Mouse (Mus musculus): ENCODE data around the gene Nmral1. TPM values are rescaled to one million over a fixed set of nuclear protein-coding genes. Genes with fewer than 3 reads are reported as not detected.

The Nmral1 gene
- polyA plus RNA-seq, 1 experiment from 2014 or later = 70.6 TPM

DNA sequence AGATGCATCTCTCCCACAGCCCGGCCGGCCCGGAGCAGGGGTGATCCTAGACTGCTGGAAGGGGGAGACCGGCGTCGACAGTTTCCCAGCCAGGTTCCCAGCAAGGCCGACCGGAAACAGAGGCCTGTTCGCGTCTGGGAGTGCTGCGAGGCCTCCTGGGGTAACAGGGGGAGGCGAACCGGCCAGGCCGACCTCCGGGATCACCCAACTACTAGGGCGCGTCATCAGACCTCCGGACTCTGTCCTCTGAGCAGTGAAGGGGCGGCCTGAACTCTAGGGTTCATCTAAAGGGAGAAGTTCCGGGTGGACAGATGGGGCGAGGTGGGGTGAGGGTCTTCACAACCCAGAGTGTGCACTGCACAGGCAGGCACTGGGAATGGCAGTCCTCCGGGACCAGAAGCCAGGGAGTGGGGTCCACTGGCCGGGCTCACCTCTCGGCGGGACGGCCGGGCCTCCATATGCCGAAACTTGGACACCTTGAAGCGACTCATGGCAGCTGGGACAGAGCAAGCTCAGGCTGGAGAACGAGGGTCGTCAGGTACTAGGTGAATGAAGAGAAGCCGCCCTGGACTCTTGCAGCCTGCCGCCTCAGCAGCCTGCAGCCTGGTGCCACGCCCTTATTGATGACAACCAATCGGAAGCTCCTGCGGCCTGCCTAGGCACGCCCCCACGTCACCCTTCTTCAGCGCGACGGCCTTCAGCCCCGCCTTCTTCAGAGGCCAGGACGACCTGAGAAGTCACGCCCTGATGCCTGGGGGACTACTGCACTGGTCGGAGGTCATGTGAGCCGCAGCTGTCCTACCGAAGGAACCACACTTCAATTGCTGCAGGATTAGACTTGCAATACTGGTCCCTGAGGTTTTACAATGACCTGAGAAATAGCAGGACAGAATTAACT is 39.8 kb downstream of the Nmral1 start, which contains the start of gene Coro7:
TSS of gene Coro7 (minus strand) at position 657 of the 898 bp plus-strand sequence.
- under 1% methylated on average over 47 of the region's 47 CpGs for WGBS
- peak within 1 kb of the TSS; percentile 48 for H3K9ac ChIP-seq (replicated peaks; ENCODE audit: low read depth, low read length)
- H3K36me3 ChIP-seq (ENCODE audit: control insufficient read depth, insufficient read depth, low read length) = peaks cover 9% of the 10 kb centered on the region
- peak; percentile 89 for ATAC-seq (ENCODE audit: insufficient number of reproducible peaks, insufficient read depth, low FRiP score, low read depth)
- peak within 1 kb of the TSS; percentile 30; the same call in 1 of the 2 replicates for H3K27ac ChIP-seq (ENCODE audit: low read length)
- no peaks in the 10 kb centered on the region for H3K9me3 ChIP-seq (ENCODE audit: control insufficient read depth, low read depth, low read length)
- no peaks in the 10 kb centered on the region for H3K27me3 ChIP-seq (ENCODE audit: control insufficient read depth, insufficient read depth, low read length)
- H3K4me2 ChIP-seq (replicated peaks; ENCODE audit: low read depth, low read length) = peak within 1 kb of the TSS; percentile 96
- peak within 1 kb of the TSS; percentile 66 for H3K4me3 ChIP-seq (ENCODE audit: low read depth, low read length)
- no peaks in the 10 kb centered on the region for H3K4me1 ChIP-seq (ENCODE audit: control insufficient read depth, insufficient read depth, low read length)

DNA sequence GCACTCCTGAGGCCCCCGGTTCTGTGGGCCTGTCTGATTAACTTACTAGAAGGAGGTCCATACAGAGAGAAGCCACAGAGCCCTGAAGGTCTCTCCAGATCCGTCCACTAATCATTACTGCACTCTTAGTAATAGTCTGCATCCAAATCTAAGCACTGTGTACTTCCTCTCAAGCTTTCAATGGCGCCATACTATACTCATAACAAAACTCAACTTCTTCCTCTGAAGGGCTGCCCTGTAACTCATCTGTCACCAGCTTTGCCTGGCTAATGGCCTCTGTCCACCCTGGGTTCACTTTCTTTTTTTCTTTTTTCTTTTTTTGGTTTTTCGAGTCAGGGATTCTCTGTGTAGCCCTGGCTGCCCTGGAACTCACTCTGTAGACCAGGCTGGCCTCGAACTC is 41.1 kb downstream of the Nmral1 start:
- H3K36me3 ChIP-seq (ENCODE audit: control insufficient read depth, insufficient read depth, low read length) = peaks cover 9% of the 10 kb centered on the region
- 66% methylated on average over 5 of the region's 5 CpGs for WGBS
- no peak overlapping the region for H3K4me3 ChIP-seq (ENCODE audit: low read depth, low read length)
- no peak for ATAC-seq (ENCODE audit: insufficient number of reproducible peaks, insufficient read depth, low FRiP score, low read depth)
- H3K4me2 ChIP-seq (replicated peaks; ENCODE audit: low read depth, low read length) = no peak overlapping the region
- no peaks in the 10 kb centered on the region for H3K4me1 ChIP-seq (ENCODE audit: control insufficient read depth, insufficient read depth, low read length)
- no peaks in the 10 kb centered on the region for H3K27me3 ChIP-seq (ENCODE audit: control insufficient read depth, insufficient read depth, low read length)
- H3K27ac ChIP-seq (ENCODE audit: low read length) = no peak overlapping the region
- H3K9ac ChIP-seq (replicated peaks; ENCODE audit: low read depth, low read length) = no peak overlapping the region
- H3K9me3 ChIP-seq (ENCODE audit: control insufficient read depth, low read depth, low read length) = no peaks in the 10 kb centered on the region

DNA sequence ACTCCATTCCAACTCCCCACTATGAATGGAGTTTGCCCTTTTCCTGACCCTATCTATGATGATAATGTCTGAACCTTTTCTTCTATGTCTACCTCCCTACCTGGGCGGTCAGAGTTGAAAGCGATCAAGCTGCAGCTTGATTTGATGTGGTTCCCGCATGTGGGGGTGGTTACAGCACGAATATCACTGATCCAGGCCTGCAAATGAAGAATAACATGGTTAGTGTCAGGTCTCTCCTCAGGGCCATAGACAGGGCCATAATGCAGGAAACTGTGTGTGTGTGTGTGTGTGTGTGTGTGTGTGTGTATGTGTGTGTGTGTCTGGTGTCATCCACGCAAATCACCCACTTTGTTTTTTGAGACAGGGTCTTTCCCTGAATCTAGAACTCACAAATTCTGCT is 42.3 kb downstream of the Nmral1 start:
- WGBS = 93% methylated on average over 5 of the region's 5 CpGs
- H3K27me3 ChIP-seq (ENCODE audit: control insufficient read depth, insufficient read depth, low read length) = no peaks in the 10 kb centered on the region
- H3K9me3 ChIP-seq (ENCODE audit: control insufficient read depth, low read depth, low read length) = no peaks in the 10 kb centered on the region
- H3K4me2 ChIP-seq (replicated peaks; ENCODE audit: low read depth, low read length) = no peak overlapping the region
- no peak overlapping the region for H3K4me3 ChIP-seq (ENCODE audit: low read depth, low read length)
- no peak overlapping the region for H3K27ac ChIP-seq (ENCODE audit: low read length)
- peaks cover 9% of the 10 kb centered on the region for H3K36me3 ChIP-seq (ENCODE audit: control insufficient read depth, insufficient read depth, low read length)
- no peaks in the 10 kb centered on the region for H3K4me1 ChIP-seq (ENCODE audit: control insufficient read depth, insufficient read depth, low read length)
- no peak overlapping the region for H3K9ac ChIP-seq (replicated peaks; ENCODE audit: low read depth, low read length)
- ATAC-seq (ENCODE audit: insufficient number of reproducible peaks, insufficient read depth, low FRiP score, low read depth) = no peak

DNA sequence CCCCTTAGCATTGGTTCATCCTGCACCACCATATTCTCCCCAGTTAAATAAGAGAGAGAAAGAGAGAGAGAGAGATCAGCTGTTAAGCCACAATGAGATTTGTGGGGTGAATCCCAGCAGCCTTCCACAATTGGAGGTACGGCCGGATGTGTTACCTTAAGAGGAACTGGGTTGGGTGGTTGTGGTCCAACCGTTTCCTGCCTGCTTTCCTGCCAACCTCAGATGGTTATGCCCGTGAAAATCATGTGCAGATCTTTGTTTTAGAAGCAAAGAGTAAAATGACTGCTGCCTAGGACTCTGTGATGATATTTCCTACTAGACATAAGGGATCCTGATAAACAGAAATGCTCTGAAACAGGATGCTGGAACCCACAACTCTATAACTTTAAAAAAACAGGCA is 45.1 kb downstream of the Nmral1 start:
- Histone ChIP-seq H3K27me3 (ENCODE audit: control insufficient read depth, insufficient read depth, low read length) (no peaks in the 10 kb centered on the region), H3K9ac (replicated peaks; ENCODE audit: low read depth, low read length) (no peak overlapping the region), H3K4me2 (replicated peaks; ENCODE audit: low read depth, low read length) (no peak overlapping the region), H3K36me3 (ENCODE audit: control insufficient read depth, insufficient read depth, low read length) (peaks cover 14% of the 10 kb centered on the region), H3K4me1 (ENCODE audit: control insufficient read depth, insufficient read depth, low read length) (no peaks in the 10 kb centered on the region), H3K4me3 (ENCODE audit: low read depth, low read length) (no peak overlapping the region), H3K9me3 (ENCODE audit: control insufficient read depth, low read depth, low read length) (no peaks in the 10 kb centered on the region), H3K27ac (ENCODE audit: low read length) (no peak overlapping the region)
- WGBS = 91% methylated on average over 4 of the region's 4 CpGs
- ATAC-seq (ENCODE audit: insufficient number of reproducible peaks, insufficient read depth, low FRiP score, low read depth) = no peak

DNA sequence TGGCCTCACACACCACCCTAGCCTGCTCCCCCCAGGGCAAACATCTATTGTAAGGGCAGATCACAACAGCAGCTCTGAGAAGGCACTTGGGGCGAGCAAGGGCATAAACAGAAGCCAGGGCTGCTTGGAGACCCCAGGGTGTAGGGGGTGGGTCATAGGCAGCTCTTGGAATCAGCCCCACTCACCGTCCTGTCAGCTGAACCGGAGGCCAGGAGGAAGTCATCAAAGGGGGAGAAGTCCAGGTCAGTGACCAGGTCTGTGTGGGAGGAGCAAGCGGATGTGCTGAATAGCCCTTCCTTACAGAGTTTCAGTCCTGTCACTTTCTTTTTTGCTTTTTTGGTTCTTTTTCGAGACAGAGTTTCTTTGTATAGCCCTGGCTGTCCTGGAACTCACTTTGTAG is 48.8 kb downstream of the Nmral1 start:
- Histone ChIP-seq H3K4me1 (ENCODE audit: control insufficient read depth, insufficient read depth, low read length) (no peaks in the 10 kb centered on the region), H3K9ac (replicated peaks; ENCODE audit: low read depth, low read length) (no peak overlapping the region), H3K9me3 (ENCODE audit: control insufficient read depth, low read depth, low read length) (no peaks in the 10 kb centered on the region), H3K27me3 (ENCODE audit: control insufficient read depth, insufficient read depth, low read length) (no peaks in the 10 kb centered on the region), H3K4me2 (replicated peaks; ENCODE audit: low read depth, low read length) (no peak overlapping the region), H3K4me3 (ENCODE audit: low read depth, low read length) (no peak overlapping the region), H3K27ac (ENCODE audit: low read length) (no peak overlapping the region), H3K36me3 (ENCODE audit: control insufficient read depth, insufficient read depth, low read length) (peaks cover 15% of the 10 kb centered on the region)
- WGBS = 68% methylated on average over 5 of the region's 5 CpGs
- ATAC-seq (ENCODE audit: insufficient number of reproducible peaks, insufficient read depth, low FRiP score, low read depth) = no peak

DNA sequence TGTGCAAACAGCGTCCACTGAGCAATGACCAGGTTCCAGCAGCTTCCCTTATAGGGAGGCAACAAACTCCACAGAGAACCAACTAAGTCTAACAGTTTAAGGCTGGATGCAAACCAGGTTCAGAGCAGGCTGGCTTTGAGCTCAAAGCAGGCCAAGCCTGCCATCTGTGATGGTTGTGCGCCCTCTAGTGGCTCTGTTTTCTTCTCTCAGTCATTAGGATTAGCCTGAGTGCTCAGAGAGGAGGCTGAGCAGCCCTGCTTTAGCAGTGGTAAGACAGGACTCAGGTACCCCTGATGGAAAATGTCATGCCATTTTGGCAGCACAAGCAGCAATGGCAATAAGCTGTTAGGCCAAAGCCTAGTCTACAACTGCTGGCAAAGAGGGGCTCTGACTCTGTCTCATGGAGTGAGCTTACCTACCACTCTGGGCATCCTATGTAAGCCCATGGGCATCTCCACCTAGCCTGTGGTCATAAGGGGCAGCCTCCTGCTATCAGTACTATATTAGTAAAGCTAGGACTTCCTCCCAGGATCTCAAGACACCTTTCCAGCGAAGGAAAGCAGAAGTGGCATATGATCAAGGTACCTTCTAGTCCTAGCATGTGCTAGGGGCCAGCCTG is 51.9 kb downstream of the Nmral1 start:
- Histone ChIP-seq H3K36me3 (ENCODE audit: control insufficient read depth, insufficient read depth, low read length) (peaks cover 13% of the 10 kb centered on the region), H3K4me1 (ENCODE audit: control insufficient read depth, insufficient read depth, low read length) (no peaks in the 10 kb centered on the region), H3K4me3 (ENCODE audit: low read depth, low read length) (no peak overlapping the region), H3K4me2 (replicated peaks; ENCODE audit: low read depth, low read length) (no peak overlapping the region), H3K9me3 (ENCODE audit: control insufficient read depth, low read depth, low read length) (no peaks in the 10 kb centered on the region), H3K27ac (ENCODE audit: low read length) (no peak overlapping the region), H3K27me3 (ENCODE audit: control insufficient read depth, insufficient read depth, low read length) (no peaks in the 10 kb centered on the region), H3K9ac (replicated peaks; ENCODE audit: low read depth, low read length) (no peak overlapping the region)
- peak; percentile 87; the same call in 1 of the 2 replicates for ATAC-seq (ENCODE audit: insufficient number of reproducible peaks, insufficient read depth, low FRiP score, low read depth)
- WGBS = 32% methylated on average over 3 of the region's 3 CpGs

DNA sequence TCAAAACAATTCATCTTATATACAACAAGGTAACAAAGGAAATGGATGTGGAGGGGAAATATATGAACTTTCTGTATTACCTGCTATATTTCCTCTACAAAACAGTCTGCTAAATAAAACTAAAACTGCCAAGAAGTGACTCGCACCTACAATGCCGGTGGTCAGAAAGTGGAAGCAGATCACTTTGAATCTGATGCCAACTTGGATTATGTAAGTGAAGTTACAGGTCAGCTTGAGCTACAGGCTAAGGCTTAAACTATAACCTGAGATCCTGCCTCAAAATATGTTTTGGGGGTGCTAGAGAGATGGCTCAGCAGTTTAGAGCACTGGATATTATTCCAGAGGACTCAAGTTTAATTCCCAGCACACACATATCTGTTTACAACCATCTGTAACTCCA is 53.4 kb downstream of the Nmral1 start:
- no peak overlapping the region for H3K4me3 ChIP-seq (ENCODE audit: low read depth, low read length)
- H3K36me3 ChIP-seq (ENCODE audit: control insufficient read depth, insufficient read depth, low read length) = peaks cover 13% of the 10 kb centered on the region
- H3K4me1 ChIP-seq (ENCODE audit: control insufficient read depth, insufficient read depth, low read length) = no peaks in the 10 kb centered on the region
- 87% methylated on average over 2 of the region's 2 CpGs for WGBS
- ATAC-seq (ENCODE audit: insufficient number of reproducible peaks, insufficient read depth, low FRiP score, low read depth) = no peak
- no peaks in the 10 kb centered on the region for H3K9me3 ChIP-seq (ENCODE audit: control insufficient read depth, low read depth, low read length)
- no peak overlapping the region for H3K27ac ChIP-seq (ENCODE audit: low read length)
- no peak overlapping the region for H3K4me2 ChIP-seq (replicated peaks; ENCODE audit: low read depth, low read length)
- H3K27me3 ChIP-seq (ENCODE audit: control insufficient read depth, insufficient read depth, low read length) = no peaks in the 10 kb centered on the region
- no peak overlapping the region for H3K9ac ChIP-seq (replicated peaks; ENCODE audit: low read depth, low read length)

DNA sequence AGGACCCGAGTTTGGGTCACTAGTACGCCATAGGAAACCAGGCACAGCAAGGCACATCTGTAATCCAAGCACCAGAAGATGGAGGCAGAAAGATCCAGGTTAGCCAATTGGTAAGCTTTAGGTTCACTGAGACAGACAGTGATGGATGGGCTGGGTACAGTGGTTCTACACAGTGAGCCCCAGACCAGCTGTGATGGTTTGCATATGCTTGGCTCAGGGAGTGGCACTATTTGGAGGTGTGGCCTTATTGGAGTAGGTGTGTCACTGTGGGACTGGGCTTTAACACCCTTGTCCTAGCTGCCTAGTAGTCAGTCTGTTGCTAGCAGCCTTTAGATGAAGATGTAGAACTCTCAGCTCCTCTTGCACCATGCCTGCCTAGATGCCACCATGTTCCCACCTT is 55.4 kb downstream of the Nmral1 start:
- H3K27ac ChIP-seq (ENCODE audit: low read length) = no peak overlapping the region
- no peaks in the 10 kb centered on the region for H3K27me3 ChIP-seq (ENCODE audit: control insufficient read depth, insufficient read depth, low read length)
- no peak overlapping the region for H3K4me3 ChIP-seq (ENCODE audit: low read depth, low read length)
- peaks cover 7% of the 10 kb centered on the region for H3K4me1 ChIP-seq (ENCODE audit: control insufficient read depth, insufficient read depth, low read length)
- H3K9me3 ChIP-seq (ENCODE audit: control insufficient read depth, low read depth, low read length) = no peaks in the 10 kb centered on the region
- H3K9ac ChIP-seq (replicated peaks; ENCODE audit: low read depth, low read length) = no peak overlapping the region
- ATAC-seq (ENCODE audit: insufficient number of reproducible peaks, insufficient read depth, low FRiP score, low read depth) = no peak
- peaks cover 7% of the 10 kb centered on the region for H3K36me3 ChIP-seq (ENCODE audit: control insufficient read depth, insufficient read depth, low read length)
- WGBS = 90% methylated on average over 2 of the region's 2 CpGs
- H3K4me2 ChIP-seq (replicated peaks; ENCODE audit: low read depth, low read length) = no peak overlapping the region

All from stomach, embryonic 14.5 days (tissue).